Mouse (Mus musculus) erythroblast, embryonic 14.5 days (primary cell): ENCODE measurements around the gene Madd.

ENCODE experiments used
- GATA1 ChIP-seq: IDR thresholded peaks from 2 replicates; pipeline ENCODE4 v1.6.1; 2012; ENCODE audit warnings: low read length, inconsistent platforms, mixed read lengths
- TAL1 ChIP-seq: IDR thresholded peaks from 3 replicates; pipeline ENCODE4 v1.6.1; 2012; ENCODE audit warnings: low read length, inconsistent platforms, mixed read lengths

GRCm38 (mm10) chr2:91090827-91091226 is 92.8 kb downstream of the Madd start:
- TF ChIP-seq GATA1 (no peak), TAL1 (no peak)
